Mouse (Mus musculus) CH12.LX (cell line): Measurements from ENCODE around the gene Hcn1. TPM values are rescaled to one million over a fixed set of nuclear protein-coding genes. Genes with fewer than 3 reads are reported as not detected.

Experiments
- DNase-seq: peaks from one replicate; pipeline ENCODE4 v3.0.0-alpha.2; 2013; ENCODE audit errors: extremely low read depth
- H3K27ac ChIP-seq: 2 replicates; pipeline ENCODE4 v1.5.1; 2012; ENCODE audit warnings: low read depth, mild to moderate bottlenecking, control low read depth, moderate library complexity; ENCODE audit not compliant: insufficient read depth
- H3K27me3 ChIP-seq: replicated peaks from 2 replicates; pipeline ENCODE3; 2012; ENCODE audit warnings: inconsistent platforms
- H3K36me3 ChIP-seq, 2 experiments: replicated peaks in 1 of 2; 2 replicates each; pipeline versions ENCODE3 to v1.6.1; 2012; ENCODE audit warnings: inconsistent platforms in 1 of 2, low read length in 1 of 2, mild to moderate bottlenecking in 1 of 2, mixed read lengths in 1 of 2, moderate library complexity in 1 of 2; ENCODE audit not compliant: control insufficient read depth in 1 of 2, insufficient read depth in 1 of 2
- H3K4me1 ChIP-seq, 2 experiments: 2 replicates each; pipeline ENCODE4 v1.6.1; 2012; ENCODE audit warnings: inconsistent platforms in 1 of 2, moderate library complexity in 1 of 2; ENCODE audit not compliant: insufficient read depth in 2 of 2, control insufficient read depth in 1 of 2
- H3K4me2 ChIP-seq: 2 replicates; pipeline ENCODE4 v1.6.1; 2012; ENCODE audit warnings: low read depth, mild to moderate bottlenecking, control low read depth; ENCODE audit not compliant: poor library complexity, insufficient read depth, severe bottlenecking
- H3K4me3 ChIP-seq, 3 experiments: fragments of 150-350 bp in 1 of 3; sonication (generic) in 1 of 3; replicated peaks in 1 of 3; 2 replicates each; pipeline versions ENCODE3 to v1.5.1; 2011 to 2012; ENCODE audit warnings: low read depth in 2 of 3, low read length in 2 of 3, mild to moderate bottlenecking in 2 of 3, moderate library complexity in 2 of 3, control low read depth in 1 of 3, improper control_type of control experiment in 1 of 3, inconsistent platforms in 1 of 3, mixed read lengths in 1 of 3; ENCODE audit not compliant: poor library complexity in 1 of 3
- H3K79me2 ChIP-seq: replicated peaks from 2 replicates; pipeline ENCODE4 v1.6.1; 2012; ENCODE audit warnings: mild to moderate bottlenecking, moderate library complexity; ENCODE audit not compliant: control insufficient read depth, poor library complexity, insufficient read depth, severe bottlenecking; ENCODE audit errors: extremely low read depth
- H3K9ac ChIP-seq: 2 replicates; pipeline ENCODE4 v1.6.1; 2012; ENCODE audit warnings: low read depth, mild to moderate bottlenecking, control low read depth, moderate library complexity; ENCODE audit not compliant: insufficient read depth
- H3K9me3 ChIP-seq: replicated peaks from 2 replicates; pipeline ENCODE3; 2012; ENCODE audit warnings: low read length, inconsistent platforms, mixed read lengths
- ELF1 ChIP-seq: IDR thresholded peaks from 2 replicates; pipeline ENCODE4 v1.6.1; 2014; ENCODE audit warnings: low read depth, mild to moderate bottlenecking, inconsistent platforms, low read length, improper control_type of control experiment
- ETS1 ChIP-seq: conservative IDR thresholded peaks from 2 replicates; pipeline ENCODE4 v1.6.1; 2012; ENCODE audit warnings: low read depth, mild to moderate bottlenecking, inconsistent platforms, low read length, improper control_type of control experiment, moderate library complexity
- HCFC1 ChIP-seq: IDR thresholded peaks from 2 replicates; pipeline ENCODE4 v1.6.1; 2012; ENCODE audit warnings: low read depth, mild to moderate bottlenecking, inconsistent platforms, low read length, improper control_type of control experiment
- KAT2A ChIP-seq: IDR thresholded peaks from 2 replicates; pipeline ENCODE4 v1.6.1; 2012; ENCODE audit warnings: low read length, improper control_type of control experiment, inconsistent platforms; ENCODE audit not compliant: insufficient replicate concordance
- MAFK ChIP-seq: IDR thresholded peaks from 2 replicates; pipeline ENCODE4 v1.6.1; 2011; ENCODE audit warnings: low read length, improper control_type of control experiment; ENCODE audit not compliant: insufficient replicate concordance
- MAX ChIP-seq: IDR thresholded peaks from 2 replicates; pipeline ENCODE4 v1.6.1; 2011; ENCODE audit warnings: low read length, improper control_type of control experiment
- NELFE ChIP-seq: IDR thresholded peaks from 2 replicates; pipeline ENCODE4 v1.6.1; 2011; ENCODE audit warnings: low read depth, low read length, improper control_type of control experiment
- POLR2AphosphoS2 ChIP-seq: IDR thresholded peaks from 2 replicates; pipeline ENCODE4 v1.6.1; 2011; ENCODE audit warnings: low read depth, low read length, improper control_type of control experiment
- RAD21 ChIP-seq: IDR thresholded peaks from 2 replicates; pipeline ENCODE4 v1.6.1; 2011; ENCODE audit warnings: low read depth, mild to moderate bottlenecking, low read length, improper control_type of control experiment, moderate library complexity
- UBTF ChIP-seq: IDR thresholded peaks from 2 replicates; pipeline ENCODE4 v1.6.1; 2012; ENCODE audit warnings: low read depth, mild to moderate bottlenecking, inconsistent platforms, low read length, improper control_type of control experiment, moderate library complexity
- ZNF384 ChIP-seq: IDR thresholded peaks from 2 replicates; pipeline ENCODE4 v1.6.1; 2012; ENCODE audit warnings: low read depth, low read length, improper control_type of control experiment, inconsistent platforms
- dilution Hi-C: fragments of 300-500 bp; cut with MboI; formaldehyde crosslinking; loops from 2 replicates; pipeline ENCODE4 v1.14.3; 2020; ENCODE audit warnings: low sequenced_read_pairs; ENCODE audit not compliant: extremely low pct_unique_long_range_greater_than_20kb, extremely low pct_ligation_motif_present
- in situ Hi-C: fragments of 300-500 bp; cut with MboI; formaldehyde crosslinking; loops from 3 replicates; pipeline ENCODE4 v1.14.3; 2019; ENCODE audit warnings: low sequenced_read_pairs, low pct_ligation_motif_present, low pct_unique_long_range_greater_than_20kb, mixed read lengths
- polyA plus RNA-seq: library from polyadenylated mRNA; unstranded; fragments of >175 nt; gene quantifications from 2 replicates; pipeline ENCODE4 v1.2.1, GENCODE M21; 2012; ENCODE audit warnings: low read depth; ENCODE audit not compliant: insufficient read length
- total RNA-seq, 2 experiments: library from RNA; depleted of rRNA; stranded (reverse); fragments of 300-350 nt in 1 of 2; fragments of >200 nt in 1 of 2; gene quantifications; 2 replicates each; pipeline ENCODE4 v1.2.3; 2012 to 2014

The Hcn1 gene
- total and polyA plus RNA-seq, 3 experiments: not detected

DNA sequence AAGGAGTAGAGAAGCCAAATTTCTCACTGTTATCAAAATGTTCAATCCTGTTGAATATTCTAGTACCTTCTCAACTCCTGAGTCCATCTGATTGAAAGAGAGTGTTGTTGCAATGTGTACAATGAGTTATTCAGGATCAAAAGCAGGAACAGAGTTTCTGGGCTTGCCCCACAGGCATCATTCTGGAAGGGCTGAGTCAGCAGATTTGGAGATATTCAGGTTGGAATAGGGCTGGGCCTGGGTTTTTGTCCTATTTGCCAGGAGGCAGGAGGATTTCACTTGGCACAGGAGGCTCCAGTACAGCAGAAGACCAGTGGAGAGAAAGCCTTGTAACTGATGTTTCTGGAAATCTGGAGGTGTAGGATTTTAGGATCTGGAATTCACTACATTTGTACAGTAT lies 130.6 kb downstream of the Hcn1 start:
- H3K9ac ChIP-seq: no peak overlapping the region
- dilution Hi-C loops (no loop called here), in situ Hi-C loops (no loop called here)
- H3K4me2 ChIP-seq: no peak overlapping the region
- no peak overlapping the region for H3K4me3 ChIP-seq
- no peaks in the 10 kb centered on the region for H3K36me3 ChIP-seq
- no peaks in the 10 kb centered on the region for H3K27me3 ChIP-seq
- no peaks in the 10 kb centered on the region for H3K4me1 ChIP-seq
- H3K9me3 ChIP-seq: peaks cover 3% of the 10 kb centered on the region
- H3K27ac ChIP-seq: no peak overlapping the region
- H3K79me2 ChIP-seq: no peaks in the 10 kb centered on the region
- DNase-seq: no peak
- TF ChIP-seq UBTF (no peak), MAFK (peak; percentile 90), RAD21 (no peak)

DNA sequence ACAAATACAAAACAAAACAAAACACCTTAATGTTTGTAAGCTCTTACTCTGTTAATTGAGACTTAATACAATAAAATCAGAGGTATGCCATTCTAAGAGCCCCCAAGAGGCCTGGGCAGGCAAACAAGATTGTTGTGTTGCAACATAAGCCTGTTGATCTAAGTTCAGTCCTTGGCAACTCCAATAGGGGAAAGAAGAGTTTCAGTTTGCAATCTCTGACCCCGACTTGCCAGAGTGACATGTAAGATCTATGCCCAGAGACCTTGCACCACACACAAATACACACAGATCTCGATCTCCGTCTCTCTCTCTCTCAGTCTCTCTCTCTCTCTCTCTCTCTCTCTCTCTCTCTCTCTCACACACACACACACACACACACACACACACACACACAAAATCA lies 142.3 kb downstream of the Hcn1 start:
- Histone ChIP-seq H3K4me2 (no peak overlapping the region), H3K27me3 (no peaks in the 10 kb centered on the region), H3K4me1 (no peaks in the 10 kb centered on the region), H3K79me2 (no peaks in the 10 kb centered on the region), H3K9me3 (no peaks in the 10 kb centered on the region), H3K9ac (no peak overlapping the region), H3K27ac (no peak overlapping the region), H3K36me3 (no peaks in the 10 kb centered on the region), H3K4me3 (no peak overlapping the region)
- TF ChIP-seq MAFK (no peak), KAT2A (no peak), HCFC1 (no peak), POLR2AphosphoS2 (no peak), ZNF384 (no peak), ETS1 (no peak), UBTF (no peak), NELFE (no peak), ELF1 (no peak)
- no peak for DNase-seq
- in situ Hi-C loops (no loop called here), dilution Hi-C loops (no loop called here)

DNA sequence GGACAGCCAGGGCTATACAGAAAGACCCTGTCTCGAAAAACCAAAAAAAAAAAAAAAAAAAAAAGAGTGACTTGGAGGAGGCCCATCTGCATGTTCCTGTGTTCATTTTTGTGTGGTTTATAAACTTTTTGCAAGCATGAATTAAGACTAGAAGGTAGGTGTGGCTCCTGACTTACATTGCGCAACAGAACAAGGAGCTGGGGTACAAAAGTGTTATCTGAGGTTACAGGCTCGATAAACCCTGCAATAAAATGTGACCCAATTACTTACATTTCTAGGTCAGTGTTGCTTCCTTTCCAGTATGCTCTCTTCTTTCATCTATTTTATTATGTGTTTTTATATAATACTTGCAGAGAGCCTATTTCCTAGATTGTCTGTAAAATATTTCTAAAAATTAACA lies 143.1 kb downstream of the Hcn1 start:
- no peaks in the 10 kb centered on the region for H3K79me2 ChIP-seq
- TF ChIP-seq MAX: no peak
- H3K27ac ChIP-seq: no peak overlapping the region
- no peak for DNase-seq
- H3K4me1 ChIP-seq: no peaks in the 10 kb centered on the region
- H3K4me2 ChIP-seq: no peak overlapping the region
- in situ Hi-C loops: no loop called here
- no peak overlapping the region for H3K4me3 ChIP-seq
- H3K27me3 ChIP-seq: no peaks in the 10 kb centered on the region
- H3K36me3 ChIP-seq: no peaks in the 10 kb centered on the region
- no peak overlapping the region for H3K9ac ChIP-seq
- dilution Hi-C loops: no loop called here
- H3K9me3 ChIP-seq: no peaks in the 10 kb centered on the region
